9 mouse cellular contexts compared by ENCODE assay signal in the genomic region with DNA sequence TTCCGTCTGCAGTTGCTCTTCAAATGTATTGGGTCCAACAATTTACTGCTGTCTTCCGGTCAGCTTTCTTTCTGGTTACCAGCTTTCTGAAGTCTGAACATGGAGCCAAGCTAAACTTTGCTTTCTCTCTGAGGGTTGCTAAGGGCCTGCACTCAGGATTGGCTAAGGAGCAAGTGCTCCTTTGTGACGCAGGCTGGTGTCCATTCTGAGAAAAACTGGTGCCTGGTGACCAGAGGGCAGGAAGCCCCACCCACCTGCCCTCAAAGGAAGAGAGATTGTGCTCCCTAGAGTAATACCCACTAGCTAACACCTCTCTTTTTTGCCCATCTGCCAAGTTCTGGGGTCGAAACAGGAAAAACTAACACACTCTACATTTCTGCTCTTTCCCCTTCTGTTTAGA. TPM values are rescaled to one million over a fixed set of nuclear protein-coding genes. Genes with fewer than 3 reads are reported as not detected.
DNase-seq lines count a peak whose midpoint lies in the region; ATAC-seq and TF ChIP-seq lines count a peak whose summit lies in the region.
"Had no signal": no experiment of that assay in that cellular context is flagged by ENCODE, and none has a peak within 500 bp of the region (broad histone marks: within the 10 kb centered on the region; RNA-seq: fewer than 3 reads in every experiment).

No protein-coding gene starts in this region.

- DNase-seq in embryo, embryonic 10 days (ENCODE audit: low spot score): peak; percentile 6
- no peak for DNase-seq in embryo, embryonic 9.5 days (ENCODE audit: extremely low spot score)
- peak; percentile 35 to 63 for DNase-seq in lung, postnatal 4 days
- DNase-seq in midbrain, embryonic 10.5 days (ENCODE audit: low spot score): no peak
- DNase-seq: cerebellum, adult 8-10 months had no signal

- H3K36me3 ChIP-seq in kidney, embryonic 15.5 days: no peaks in the 10 kb centered on the region
- H3K36me3 ChIP-seq in midbrain, embryonic 15.5 days (replicated peaks): no peaks in the 10 kb centered on the region
- no peaks in the 10 kb centered on the region for H3K36me3 ChIP-seq in midbrain, embryonic 10.5 days
- no peaks in the 10 kb centered on the region for H3K36me3 ChIP-seq in midbrain, embryonic 16.5 days (ENCODE audit: control insufficient read depth, insufficient read depth, low read length)

- no peaks in the 10 kb centered on the region for H3K27me3 ChIP-seq in kidney, embryonic 15.5 days
- no peaks in the 10 kb centered on the region for H3K27me3 ChIP-seq in midbrain, embryonic 15.5 days (replicated peaks)
- H3K27me3 ChIP-seq in midbrain, embryonic 10.5 days (ENCODE audit: low read depth, poor library complexity, severe bottlenecking): no peaks in the 10 kb centered on the region
- H3K27me3 ChIP-seq in midbrain, embryonic 16.5 days (ENCODE audit: control insufficient read depth, insufficient read depth, low read depth, low read length): no peaks in the 10 kb centered on the region

- WGBS in kidney, embryonic 15.5 days: 45% methylated on average over 4 of the region's 4 CpGs
- WGBS in midbrain, embryonic 15.5 days: 65% methylated on average over 4 of the region's 4 CpGs
- 68% methylated on average over 4 of the region's 4 CpGs for WGBS in midbrain, embryonic 10.5 days
- WGBS in midbrain, embryonic 16.5 days: 71% methylated on average over 4 of the region's 4 CpGs

- TF ChIP-seq POLR2A in cortical plate, adult 2 months (IDR thresholded peaks at IDR 0.05; ENCODE audit: extremely low read depth, insufficient read depth, low read length): no peak

- H3K4me2 ChIP-seq in kidney, embryonic 15.5 days: no peak overlapping the region
- no peak overlapping the region for H3K4me2 ChIP-seq in midbrain, embryonic 15.5 days
- no peak overlapping the region for H3K4me2 ChIP-seq in midbrain, embryonic 16.5 days (ENCODE audit: low read length)

- TF ChIP-seq CTCF in cortical plate, adult 2 months (IDR thresholded peaks at IDR 0.05; ENCODE audit: extremely low read depth, insufficient read depth, low read length): no peak

- no peaks in the 10 kb centered on the region for H3K4me1 ChIP-seq in cortical plate, adult 2 months (ENCODE audit: control insufficient read depth, insufficient read depth, low read length)
- no peaks in the 10 kb centered on the region for H3K4me1 ChIP-seq in kidney, embryonic 15.5 days
- H3K4me1 ChIP-seq in midbrain, embryonic 15.5 days: no peaks in the 10 kb centered on the region
- no peaks in the 10 kb centered on the region for H3K4me1 ChIP-seq in midbrain, embryonic 10.5 days
- no peaks in the 10 kb centered on the region for H3K4me1 ChIP-seq in midbrain, embryonic 16.5 days (ENCODE audit: control insufficient read depth, insufficient read depth, low read length)

- H3K27ac ChIP-seq in cortical plate, adult 2 months (ENCODE audit: insufficient read depth, low read length): peak overlapping the region; percentile 35; the same call in 1 of the 2 replicates
- H3K27ac ChIP-seq in kidney, embryonic 15.5 days: 0 out of 2 replicates have a peak overlapping the region, but pooled peaks have one; percentile 27
- H3K27ac ChIP-seq in midbrain, embryonic 15.5 days: no peak overlapping the region
- H3K27ac ChIP-seq in midbrain, embryonic 10.5 days (replicated peaks): no peak overlapping the region
- no peak overlapping the region for H3K27ac ChIP-seq in midbrain, embryonic 16.5 days (ENCODE audit: low read length)

- peak; percentile 73; the same call in 1 of the 2 replicates for ATAC-seq in kidney, embryonic 15.5 days (replicated peaks; ENCODE audit: low FRiP score)
- no peak for ATAC-seq in midbrain, embryonic 15.5 days (replicated peaks)
- ATAC-seq in midbrain, embryonic 16.5 days: no peak

- no peak overlapping the region for H3K9ac ChIP-seq in kidney, embryonic 15.5 days
- no peak overlapping the region for H3K9ac ChIP-seq in midbrain, embryonic 15.5 days
- H3K9ac ChIP-seq in midbrain, embryonic 16.5 days (ENCODE audit: low read depth, low read length): no peak overlapping the region

- H3K4me3 ChIP-seq in cortical plate, adult 2 months (ENCODE audit: insufficient read depth, low read length): no peak overlapping the region
- H3K4me3 ChIP-seq in kidney, embryonic 15.5 days (replicated peaks): no peak overlapping the region
- H3K4me3 ChIP-seq in midbrain, embryonic 15.5 days: no peak overlapping the region
- H3K4me3 ChIP-seq in midbrain, embryonic 10.5 days: no peak overlapping the region
- H3K4me3 ChIP-seq in midbrain, embryonic 16.5 days (ENCODE audit: low read depth, low read length): no peak overlapping the region

- no peaks in the 10 kb centered on the region for H3K9me3 ChIP-seq in kidney, embryonic 15.5 days (replicated peaks)
- H3K9me3 ChIP-seq in midbrain, embryonic 15.5 days: no peaks in the 10 kb centered on the region
- H3K9me3 ChIP-seq in midbrain, embryonic 10.5 days (replicated peaks): no peaks in the 10 kb centered on the region
- H3K9me3 ChIP-seq in midbrain, embryonic 16.5 days (replicated peaks; ENCODE audit: control insufficient read depth, low read length, poor library complexity, severe bottlenecking): no peaks in the 10 kb centered on the region

RNA-seq across cellular contexts. Expression of gene Gm6377, which starts 5.6 kb away (rescaled TPM):
- 0.04 TPM in 1 of 2 replicates, not detected in the other for polyA plus RNA-seq in cortical plate, adult 2 months (2012; rRNA removed)
- polyA plus RNA-seq in kidney, embryonic 15.5 days (2015; fragmentation: Nextera tagmentation; extraction: Ambion mirVana): 0.08 and 0.14 TPM in 2 replicates
- 0.05 and 0.10 TPM in 2 replicates for polyA plus RNA-seq in midbrain, embryonic 15.5 days (2015; fragmentation: Nextera tagmentation; extraction: Ambion mirVana)
- 0.06 and 0.15 TPM in 2 replicates for polyA plus RNA-seq in midbrain, embryonic 10.5 days (2016; fragmentation: Nextera tagmentation; extraction: Ambion mirVana)
- 0.09 TPM in 1 of 2 replicates, not detected in the other for polyA plus RNA-seq in midbrain, embryonic 16.5 days (2015; fragmentation: Nextera tagmentation; extraction: Ambion mirVana)

Comparison
In these comparisons a context has a peak if more than half of its experiments do, and no peak if none do; other contexts are left out.
1. DNase-seq: peak in embryo, embryonic 10 days (single experiment) and lung, postnatal 4 days (2 of 2); none in embryo, embryonic 9.5 days (single experiment) and midbrain, embryonic 10.5 days (single experiment).
2. H3K27ac ChIP-seq: peak in cortical plate, adult 2 months (single experiment) and kidney, embryonic 15.5 days (single experiment); none in midbrain, embryonic 15.5 days (single experiment), midbrain, embryonic 10.5 days (single experiment) and midbrain, embryonic 16.5 days (single experiment).